Mouse (Mus musculus): Measurements from ENCODE around the gene Cx3cr1. TPM values are rescaled to one million over a fixed set of nuclear protein-coding genes. Genes with fewer than 3 reads are reported as not detected.
"Not testable (repeated sequence)": the region's sequence is repeated elsewhere in the genome, so short reads cannot be mapped to it uniquely, and the experiment has no call there.

Cx3cr1 gene
- polyA plus RNA-seq, 1 experiment from 2014 or later, result 9.8 TPM

DNA sequence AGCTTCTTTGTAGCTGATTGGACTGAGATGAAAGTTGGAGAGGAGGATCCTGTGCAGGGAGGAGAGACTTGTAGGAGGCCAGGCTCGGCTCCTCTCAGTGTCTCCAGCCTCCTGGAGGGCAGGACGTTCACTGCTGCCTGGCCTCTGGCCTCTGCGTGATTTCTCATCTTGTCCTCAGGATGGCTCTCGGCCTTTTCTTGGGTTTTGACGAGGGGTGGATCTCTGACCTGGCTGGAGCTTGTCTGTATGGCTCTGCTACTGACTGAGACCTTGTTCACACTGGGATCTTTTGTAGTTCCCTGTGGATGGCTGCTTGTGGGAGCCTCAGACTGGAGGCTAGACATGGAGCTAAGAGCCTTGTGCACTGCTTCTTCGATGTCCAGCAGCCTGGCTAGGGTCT is 54.9 kb downstream of the Cx3cr1 start:
- Histone ChIP-seq H3K27me3 (replicated peaks; ENCODE audit: control insufficient read depth, insufficient read depth, low read length) (no peaks in the 10 kb centered on the region), H3K4me2 (ENCODE audit: low read depth, low read length) (no peak overlapping the region), H3K27ac (replicated peaks; ENCODE audit: low read depth, low read length) (no peak overlapping the region), H3K4me3 (ENCODE audit: low read depth, low read length) (no peak overlapping the region), H3K4me1 (ENCODE audit: control insufficient read depth, insufficient read depth, low read length) (0 out of 2 replicates have a peak, but pooled peaks cover 5% of the 10 kb centered on the region), H3K36me3 (ENCODE audit: control insufficient read depth, insufficient read depth, low read length) (no peaks in the 10 kb centered on the region), H3K9me3 (ENCODE audit: control insufficient read depth, low read length) (no peaks in the 10 kb centered on the region), H3K9ac (ENCODE audit: low read depth, low read length) (no peak overlapping the region)
- ATAC-seq (ENCODE audit: low read depth) (no peak), DNase-seq (ENCODE audit: low spot score) (no peak)
- 67% methylated on average over 6 of the region's 6 CpGs for WGBS

DNA sequence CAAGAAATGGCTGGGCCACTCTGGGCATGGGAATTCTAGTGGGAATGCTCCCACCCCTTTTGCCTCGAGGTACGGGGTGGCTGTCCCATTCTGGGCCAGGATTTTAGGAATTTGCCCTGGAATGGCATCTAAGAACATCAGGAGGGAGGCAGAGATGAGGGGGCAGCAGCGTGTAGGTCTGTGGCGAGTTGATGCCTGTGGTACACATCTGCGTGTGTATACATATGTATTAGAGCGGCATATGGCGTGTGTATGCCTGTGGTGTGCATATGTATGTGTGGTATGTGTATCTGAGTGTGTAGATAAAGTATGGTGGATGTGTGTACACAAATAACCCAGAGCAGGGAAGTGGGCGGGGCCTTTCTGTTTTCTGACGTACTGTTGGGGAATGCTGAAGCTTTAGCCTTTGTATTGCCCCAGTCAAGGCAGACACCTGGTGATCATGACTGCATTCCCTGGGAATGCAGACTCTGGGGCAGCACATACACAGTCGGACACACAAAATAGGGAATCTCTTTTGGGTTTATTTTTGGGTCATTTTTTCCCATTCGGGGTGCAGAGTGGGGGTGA is 56.3 kb downstream of the Cx3cr1 start:
- ATAC-seq (ENCODE audit: low read depth), result no peak

DNA sequence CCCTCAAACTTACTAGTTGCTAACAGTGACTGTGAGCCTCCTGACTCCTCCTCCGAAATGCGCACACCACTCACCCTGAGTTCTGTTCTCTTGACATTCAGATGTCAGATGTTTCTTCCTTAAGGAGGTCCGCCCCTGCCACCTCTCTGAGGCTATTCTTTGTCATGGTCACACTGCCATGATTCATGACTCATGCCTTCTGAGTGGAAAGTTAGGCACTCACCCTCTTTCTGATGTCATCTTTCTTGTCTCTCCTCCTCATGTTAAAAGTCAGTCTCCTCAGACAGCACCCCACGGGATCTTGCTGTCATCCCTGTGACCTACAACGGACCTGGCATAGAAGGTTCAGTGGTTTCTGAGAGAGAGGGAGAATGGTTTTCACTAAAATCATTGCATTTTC is 56.9 kb downstream of the Cx3cr1 start:
- H3K36me3 ChIP-seq (ENCODE audit: control insufficient read depth, insufficient read depth, low read length), result no peaks in the 10 kb centered on the region
- WGBS, result 84% methylated on average over 5 of the region's 5 CpGs
- 0 out of 2 replicates have a peak, but pooled peaks cover 5% of the 10 kb centered on the region for H3K4me1 ChIP-seq (ENCODE audit: control insufficient read depth, insufficient read depth, low read length)
- H3K9ac ChIP-seq (ENCODE audit: low read depth, low read length), result no peak overlapping the region
- no peaks in the 10 kb centered on the region for H3K27me3 ChIP-seq (replicated peaks; ENCODE audit: control insufficient read depth, insufficient read depth, low read length)
- H3K9me3 ChIP-seq (ENCODE audit: control insufficient read depth, low read length), result no peaks in the 10 kb centered on the region; the same call in 1 of the 2 replicates
- DNase-seq (ENCODE audit: low spot score), result no peak
- no peak for ATAC-seq (ENCODE audit: low read depth)
- H3K4me2 ChIP-seq (ENCODE audit: low read depth, low read length), result no peak overlapping the region
- no peak overlapping the region for H3K27ac ChIP-seq (replicated peaks; ENCODE audit: low read depth, low read length)
- no peak overlapping the region for H3K4me3 ChIP-seq (ENCODE audit: low read depth, low read length)

More for the DNA sequence above, 56.3 kb downstream of the Cx3cr1 start:
- 60% methylated on average over 11 of the region's 11 CpGs for WGBS
- H3K4me2 ChIP-seq (ENCODE audit: low read depth, low read length), result no peak overlapping the region
- no peak overlapping the region for H3K4me3 ChIP-seq (ENCODE audit: low read depth, low read length)
- H3K4me1 ChIP-seq (ENCODE audit: control insufficient read depth, insufficient read depth, low read length), result 0 out of 2 replicates have a peak, but pooled peaks cover 5% of the 10 kb centered on the region
- no peaks in the 10 kb centered on the region for H3K36me3 ChIP-seq (ENCODE audit: control insufficient read depth, insufficient read depth, low read length)
- no peak overlapping the region for H3K27ac ChIP-seq (replicated peaks; ENCODE audit: low read depth, low read length)
- no peaks in the 10 kb centered on the region for H3K9me3 ChIP-seq (ENCODE audit: control insufficient read depth, low read length)
- no peaks in the 10 kb centered on the region for H3K27me3 ChIP-seq (replicated peaks; ENCODE audit: control insufficient read depth, insufficient read depth, low read length)
- no peak overlapping the region for H3K9ac ChIP-seq (ENCODE audit: low read depth, low read length)
- DNase-seq (ENCODE audit: low spot score), result no peak

DNA sequence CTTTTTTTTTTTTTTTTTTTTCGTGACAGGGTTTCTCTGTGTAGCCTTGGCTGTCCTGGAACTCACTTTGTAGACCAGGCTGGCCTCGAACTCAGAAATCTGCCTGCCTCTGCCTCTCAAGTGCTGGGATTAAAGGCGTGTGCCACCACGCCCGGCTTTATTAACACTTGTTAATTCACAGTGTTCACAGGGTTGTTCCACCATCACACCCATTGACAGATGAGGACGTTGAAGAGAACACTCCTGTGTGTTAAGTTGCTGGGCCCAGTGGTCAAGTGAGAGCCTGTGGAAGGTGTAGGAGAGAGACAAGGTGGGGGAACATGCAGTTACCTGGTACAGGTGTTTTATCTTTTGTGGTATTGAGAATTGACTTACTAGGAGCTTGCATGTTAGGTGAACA is 57.5 kb downstream of the Cx3cr1 start:
- WGBS, result 78% methylated on average over 6 of the region's 6 CpGs
- H3K27me3 ChIP-seq (replicated peaks; ENCODE audit: control insufficient read depth, insufficient read depth, low read length); H3K4me3 ChIP-seq (ENCODE audit: low read depth, low read length); H3K27ac ChIP-seq (replicated peaks; ENCODE audit: low read depth, low read length); H3K36me3 ChIP-seq (ENCODE audit: control insufficient read depth, insufficient read depth, low read length); H3K9ac ChIP-seq (ENCODE audit: low read depth, low read length); H3K9me3 ChIP-seq (ENCODE audit: control insufficient read depth, low read length); H3K4me1 ChIP-seq (ENCODE audit: control insufficient read depth, insufficient read depth, low read length); DNase-seq (ENCODE audit: low spot score); ATAC-seq (ENCODE audit: low read depth); H3K4me2 ChIP-seq (ENCODE audit: low read depth, low read length): not testable (repeated sequence)

DNA sequence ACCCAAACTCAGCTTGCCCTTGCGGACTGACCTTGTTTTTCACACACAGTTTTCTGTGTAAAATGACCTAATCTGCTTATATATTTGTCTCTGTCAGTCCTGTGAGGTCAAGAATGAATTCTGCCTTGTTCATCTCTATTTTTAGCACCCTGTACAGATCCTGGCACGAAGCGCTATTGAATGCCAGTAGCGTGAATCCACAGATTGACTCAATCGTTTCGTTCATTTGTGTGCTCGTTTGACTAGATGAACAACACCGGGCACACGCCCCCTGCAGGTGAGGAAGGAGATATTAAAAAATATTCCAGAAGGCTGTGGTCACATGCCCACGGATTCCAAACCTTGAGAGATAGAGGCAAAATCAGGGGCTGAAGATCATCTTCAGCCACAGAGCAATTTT is 58.1 kb downstream of the Cx3cr1 start:
- ATAC-seq (ENCODE audit: low read depth), result peak; percentile 60
- Histone ChIP-seq H3K9me3 (ENCODE audit: control insufficient read depth, low read length) (no peaks in the 10 kb centered on the region; the same call in 1 of the 2 replicates), H3K4me3 (ENCODE audit: low read depth, low read length) (peak overlapping the region; percentile 46), H3K9ac (ENCODE audit: low read depth, low read length) (peak overlapping the region; percentile 63; the same call in 1 of the 2 replicates), H3K4me2 (ENCODE audit: low read depth, low read length) (peak overlapping the region; percentile 92), H3K27ac (replicated peaks; ENCODE audit: low read depth, low read length) (peak overlapping the region; percentile 82), H3K4me1 (ENCODE audit: control insufficient read depth, insufficient read depth, low read length) (0 out of 2 replicates have a peak, but pooled peaks cover 5% of the 10 kb centered on the region), H3K27me3 (replicated peaks; ENCODE audit: control insufficient read depth, insufficient read depth, low read length) (no peaks in the 10 kb centered on the region), H3K36me3 (ENCODE audit: control insufficient read depth, insufficient read depth, low read length) (no peaks in the 10 kb centered on the region)
- peak; percentile 94 for DNase-seq (ENCODE audit: low spot score)
- under 1% methylated on average over 10 of the region's 10 CpGs for WGBS

DNA sequence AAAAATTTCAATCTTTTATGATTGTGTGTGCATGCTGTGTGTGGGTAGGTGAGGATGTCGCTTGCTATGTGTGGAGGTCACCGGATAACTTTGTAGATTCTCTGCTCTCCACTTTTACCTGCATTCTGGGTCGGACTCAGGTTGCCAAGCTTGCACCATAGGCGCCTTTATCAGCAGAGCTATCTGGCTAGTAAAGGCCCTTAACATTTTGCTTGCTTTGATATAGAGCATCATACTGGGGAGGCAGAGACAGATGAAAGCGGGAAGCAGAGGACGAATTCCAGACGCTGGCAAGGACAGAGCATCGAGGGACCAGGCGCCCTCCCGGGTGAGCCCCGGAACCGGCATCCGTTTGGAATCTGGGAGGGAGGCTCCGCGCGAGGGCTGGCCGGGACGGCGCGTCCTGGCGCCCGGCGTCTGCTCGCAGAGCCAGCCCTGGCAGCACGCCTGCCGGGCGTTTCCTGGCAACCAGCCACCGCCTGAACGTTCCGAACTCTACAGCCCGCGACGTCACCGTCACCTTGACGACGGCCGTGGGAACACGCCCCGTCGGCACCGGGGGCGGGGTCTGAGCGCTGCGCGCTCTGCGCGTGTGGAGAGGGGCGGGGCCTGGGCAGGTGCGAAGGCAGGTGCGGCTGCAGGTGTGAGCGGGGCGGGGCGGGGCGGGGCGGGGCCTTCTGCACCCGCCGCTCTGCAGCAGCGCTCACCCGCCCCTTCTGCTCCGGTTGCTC is 58.7 kb downstream of the Cx3cr1 start:
- Histone ChIP-seq H3K27ac (replicated peaks; ENCODE audit: low read depth, low read length) (peak overlapping the region; percentile 82), H3K9ac (ENCODE audit: low read depth, low read length) (peak overlapping the region; percentile 63), H3K4me1 (ENCODE audit: control insufficient read depth, insufficient read depth, low read length) (peaks cover 7% of the 10 kb centered on the region; the same call in 1 of the 2 replicates), H3K4me2 (ENCODE audit: low read depth, low read length) (peak overlapping the region; percentile 92), H3K9me3 (ENCODE audit: control insufficient read depth, low read length) (no peaks in the 10 kb centered on the region; the same call in 1 of the 2 replicates), H3K36me3 (ENCODE audit: control insufficient read depth, insufficient read depth, low read length) (no peaks in the 10 kb centered on the region), H3K4me3 (ENCODE audit: low read depth, low read length) (peak overlapping the region; percentile 46), H3K27me3 (replicated peaks; ENCODE audit: control insufficient read depth, insufficient read depth, low read length) (no peaks in the 10 kb centered on the region)
- WGBS, result 4% methylated on average over 16 of the region's 60 CpGs
- DNase-seq (ENCODE audit: low spot score) (peak; percentile 97), ATAC-seq (ENCODE audit: low read depth) (peak; percentile 93)

DNA sequence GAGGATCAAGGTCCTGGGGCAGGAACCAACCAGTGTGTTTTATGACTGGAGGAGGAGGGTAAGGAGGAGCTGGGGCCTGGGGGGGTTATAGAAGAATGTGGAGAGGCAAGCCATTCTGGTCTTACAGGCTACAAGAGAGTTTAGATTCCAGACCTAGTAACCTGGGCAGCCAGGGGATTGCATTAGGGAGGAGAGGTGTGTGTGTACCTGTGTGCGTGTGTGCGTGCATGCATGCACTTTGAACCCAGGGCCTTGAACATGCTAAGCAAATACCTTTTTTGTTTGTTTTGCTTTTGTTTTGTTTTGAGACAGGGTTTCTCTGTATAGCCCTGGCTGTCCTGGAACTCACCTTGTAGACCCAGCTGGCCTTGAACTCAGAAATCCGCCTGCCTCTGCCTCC is 59.8 kb downstream of the Cx3cr1 start:
- DNase-seq (ENCODE audit: low spot score) (no peak), ATAC-seq (ENCODE audit: low read depth) (no peak)
- Histone ChIP-seq H3K4me3 (ENCODE audit: low read depth, low read length) (no peak overlapping the region), H3K4me1 (ENCODE audit: control insufficient read depth, insufficient read depth, low read length) (peaks cover 10% of the 10 kb centered on the region; the same call in 1 of the 2 replicates), H3K9ac (ENCODE audit: low read depth, low read length) (no peak overlapping the region), H3K9me3 (ENCODE audit: control insufficient read depth, low read length) (no peaks in the 10 kb centered on the region; the same call in 1 of the 2 replicates), H3K27me3 (replicated peaks; ENCODE audit: control insufficient read depth, insufficient read depth, low read length) (no peaks in the 10 kb centered on the region), H3K27ac (replicated peaks; ENCODE audit: low read depth, low read length) (no peak overlapping the region), H3K4me2 (ENCODE audit: low read depth, low read length) (no peak overlapping the region), H3K36me3 (ENCODE audit: control insufficient read depth, insufficient read depth, low read length) (no peaks in the 10 kb centered on the region)
- 78% methylated on average over 3 of the region's 3 CpGs for WGBS

DNA sequence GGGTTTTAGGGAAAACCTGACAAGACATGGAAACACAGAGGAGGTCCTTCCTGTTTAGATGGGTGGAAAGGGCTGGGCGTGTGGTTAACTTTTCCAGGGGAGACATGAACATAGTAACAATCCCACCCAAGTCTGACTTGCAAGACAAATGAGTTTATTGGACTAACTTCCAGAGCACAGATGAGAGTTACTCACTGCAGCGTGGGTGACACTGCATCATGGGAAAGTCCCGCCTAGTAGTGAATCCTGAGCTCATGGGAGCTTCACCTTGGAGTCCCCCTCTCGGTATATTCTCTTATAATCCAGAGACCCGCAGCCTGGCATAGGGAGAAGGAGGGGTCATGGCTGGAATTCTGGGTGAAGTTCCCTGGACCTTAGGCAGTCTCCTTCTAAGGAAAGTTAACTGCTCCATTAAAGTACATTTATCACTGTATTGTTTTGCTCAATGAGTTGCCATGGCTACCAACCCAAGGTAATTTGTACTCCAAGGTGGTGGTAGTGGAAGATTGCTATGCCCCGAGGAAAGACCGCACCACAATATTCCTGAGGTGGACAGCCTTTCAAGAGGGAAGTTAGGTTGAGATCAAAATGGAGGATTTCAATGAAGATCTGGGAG is 60.3 kb downstream of the Cx3cr1 start:
- H3K4me3 ChIP-seq (ENCODE audit: low read depth, low read length), result no peak overlapping the region
- no peaks in the 10 kb centered on the region for H3K27me3 ChIP-seq (replicated peaks; ENCODE audit: control insufficient read depth, insufficient read depth, low read length)
- WGBS, result 79% methylated on average over 7 of the region's 7 CpGs
- H3K27ac ChIP-seq (replicated peaks; ENCODE audit: low read depth, low read length), result no peak overlapping the region
- ATAC-seq (ENCODE audit: low read depth) (no peak), DNase-seq (ENCODE audit: low spot score) (no peak)
- no peaks in the 10 kb centered on the region; the same call in 1 of the 2 replicates for H3K9me3 ChIP-seq (ENCODE audit: control insufficient read depth, low read length)
- peaks cover 10% of the 10 kb centered on the region; the same call in 1 of the 2 replicates for H3K4me1 ChIP-seq (ENCODE audit: control insufficient read depth, insufficient read depth, low read length)
- H3K4me2 ChIP-seq (ENCODE audit: low read depth, low read length), result no peak overlapping the region
- H3K9ac ChIP-seq (ENCODE audit: low read depth, low read length), result no peak overlapping the region
- H3K36me3 ChIP-seq (ENCODE audit: control insufficient read depth, insufficient read depth, low read length), result no peaks in the 10 kb centered on the region
